Mouse (Mus musculus): Measurements from ENCODE around the gene Parp3.

Gene Parp3

DNA sequence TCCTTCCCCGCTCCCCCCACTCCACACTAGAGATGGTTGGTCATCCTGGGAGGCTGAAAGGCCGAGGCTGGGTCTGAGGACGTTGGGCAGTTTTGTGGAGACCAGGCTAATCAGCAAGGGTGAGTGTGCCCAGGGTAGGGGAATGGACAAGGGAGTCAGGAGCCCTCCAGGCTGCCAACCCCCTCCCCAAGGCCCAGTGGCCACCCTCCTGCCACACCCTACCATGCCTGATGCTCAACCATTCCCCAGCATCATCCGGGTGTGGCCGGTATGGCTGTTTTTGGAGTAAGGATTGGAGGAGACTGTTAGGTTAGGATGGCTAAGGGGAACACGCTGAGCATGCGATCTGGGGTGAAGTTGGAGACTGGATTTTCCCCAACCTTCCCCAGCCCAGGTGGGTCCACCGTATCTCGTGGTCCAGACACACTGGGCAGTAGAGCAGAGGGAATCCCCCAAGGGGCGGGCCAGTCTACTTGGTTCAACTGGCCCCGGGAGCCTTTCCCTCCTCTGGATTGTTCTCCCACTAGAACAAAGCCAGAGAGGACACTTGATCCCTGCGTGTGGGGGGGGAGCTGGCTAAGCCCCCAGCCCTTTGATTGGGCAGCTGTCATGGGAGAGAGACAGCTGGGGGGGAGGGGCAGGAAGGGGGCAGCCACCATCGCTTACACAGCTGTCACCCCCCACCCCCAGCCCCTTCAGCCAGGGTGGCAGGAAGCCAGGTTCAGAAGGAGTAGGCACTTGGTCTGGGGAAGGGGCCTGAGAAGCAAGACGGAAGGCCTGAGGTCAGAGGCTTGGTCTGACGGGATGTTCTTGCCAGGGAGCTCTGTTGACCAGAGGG is 20.2 kb downstream of the Parp3 start:
- DNase-seq: no peak

DNA sequence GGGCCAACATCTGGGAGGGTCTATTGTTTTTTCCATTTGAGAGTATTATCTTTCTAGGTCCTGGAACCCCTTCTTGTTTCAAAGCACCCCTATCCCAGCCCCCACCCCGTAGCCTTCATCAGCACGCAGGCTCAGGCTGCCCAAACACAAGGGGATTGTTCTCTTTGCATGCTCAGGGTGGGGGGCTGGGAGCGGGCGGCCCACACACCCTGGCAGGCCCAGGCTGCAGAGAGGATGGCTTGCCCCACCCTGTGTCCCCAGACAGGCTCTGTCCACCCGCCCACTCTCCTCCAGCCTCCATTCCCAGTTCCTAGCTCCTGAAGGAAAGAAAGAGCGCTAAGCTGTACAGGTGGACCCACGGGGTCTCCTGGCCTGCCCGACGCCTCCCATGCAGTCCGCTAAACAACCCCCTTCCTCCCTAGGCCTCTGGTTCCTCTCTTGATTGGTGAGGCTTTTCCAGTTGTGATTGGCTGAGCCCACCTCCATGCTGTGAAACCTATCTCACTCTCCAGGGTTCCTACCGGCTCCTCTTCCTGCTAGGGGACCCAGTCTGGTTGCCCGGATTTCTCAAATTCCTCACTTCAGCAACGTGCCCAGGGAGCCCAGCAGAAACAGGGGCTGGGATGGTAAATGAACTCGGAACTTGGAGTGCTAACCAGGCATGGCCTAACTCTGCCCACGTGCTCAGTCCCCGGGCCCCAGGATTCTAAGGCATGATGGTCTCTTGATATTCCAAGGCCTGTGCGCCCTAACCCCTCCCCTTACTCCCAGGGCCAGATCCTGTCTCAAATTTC is 21.7 kb downstream of the Parp3 start:
- no peak for DNase-seq

DNA sequence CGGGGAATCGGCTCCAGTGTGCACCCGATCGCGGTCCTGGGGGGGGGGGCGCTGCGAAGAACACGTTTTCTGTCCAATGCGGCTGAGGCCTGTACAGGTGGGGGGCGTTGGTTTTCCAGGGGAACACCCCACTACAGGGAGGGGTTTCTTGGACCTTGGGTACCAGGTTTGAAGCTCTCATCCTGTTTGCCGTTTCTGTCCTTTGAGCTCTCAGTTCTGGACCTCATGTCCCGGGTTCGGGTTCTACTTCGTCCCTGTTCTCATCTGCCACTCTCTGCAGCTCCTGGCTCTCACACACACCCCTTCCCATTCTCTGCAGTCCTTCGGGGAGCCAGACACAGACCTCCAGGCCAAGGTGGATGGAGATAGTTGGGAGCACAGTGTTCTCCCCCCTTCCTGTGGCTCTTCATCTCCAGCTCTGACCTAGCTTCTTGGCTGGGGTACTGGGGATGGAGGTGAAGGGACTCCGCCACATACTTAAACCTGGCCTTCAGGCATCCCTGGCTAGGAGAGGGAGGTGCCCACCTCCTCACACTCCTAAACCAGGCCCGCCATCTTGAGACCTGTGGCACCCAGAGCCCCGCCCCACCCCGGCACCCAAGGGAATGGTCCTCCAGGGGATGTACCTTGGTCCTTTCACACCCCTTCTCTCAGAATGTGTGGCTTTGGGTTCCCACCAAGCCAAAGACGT is 22.5 kb downstream of the Parp3 start:
- DNase-seq: no peak

DNA sequence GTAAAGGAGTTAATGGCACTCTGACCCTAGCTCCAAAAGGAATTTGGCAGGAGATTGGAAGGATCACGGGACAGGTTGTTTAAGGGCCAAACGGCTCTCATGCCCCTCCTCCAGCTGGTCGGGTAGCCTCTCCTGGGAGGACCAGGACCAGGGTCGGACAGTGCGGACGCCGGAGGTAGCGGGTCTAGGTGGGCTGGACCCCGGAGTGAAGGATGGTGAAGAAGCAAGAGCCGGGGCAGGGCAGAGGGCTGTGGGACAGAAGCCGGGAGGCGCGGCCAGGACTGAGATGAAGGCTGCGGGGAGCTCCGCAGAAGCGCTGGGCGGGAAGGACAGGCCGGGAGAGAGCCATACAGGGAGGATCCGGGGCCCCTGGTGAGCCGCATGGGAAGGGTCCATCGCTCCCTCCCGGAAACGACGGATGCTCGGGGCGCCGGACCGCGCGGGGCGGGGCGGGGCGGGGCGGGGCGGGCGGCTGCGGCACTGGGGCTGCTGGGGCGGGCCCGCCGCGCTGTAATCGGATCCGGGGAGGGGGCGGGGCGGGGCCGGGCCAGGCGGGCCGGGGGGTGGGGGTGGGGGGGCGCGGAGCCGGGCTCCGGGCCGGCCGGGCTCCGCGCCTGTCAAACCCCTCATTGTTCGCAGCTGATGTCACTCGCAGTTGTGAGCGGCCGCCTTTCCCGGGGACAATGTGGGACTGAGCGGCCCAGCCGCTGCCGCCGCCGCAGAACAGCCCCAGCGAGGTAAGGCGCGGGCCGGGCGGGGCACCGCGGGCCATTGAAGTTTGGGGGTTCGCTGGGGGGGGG is 23.3 kb downstream of the Parp3 start, which contains the start of gene Pcbp4:
TSS of gene Pcbp4 (plus strand) at position 21 of the 800 bp plus-strand sequence.
- DNase-seq: peak; percentile 85

DNA sequence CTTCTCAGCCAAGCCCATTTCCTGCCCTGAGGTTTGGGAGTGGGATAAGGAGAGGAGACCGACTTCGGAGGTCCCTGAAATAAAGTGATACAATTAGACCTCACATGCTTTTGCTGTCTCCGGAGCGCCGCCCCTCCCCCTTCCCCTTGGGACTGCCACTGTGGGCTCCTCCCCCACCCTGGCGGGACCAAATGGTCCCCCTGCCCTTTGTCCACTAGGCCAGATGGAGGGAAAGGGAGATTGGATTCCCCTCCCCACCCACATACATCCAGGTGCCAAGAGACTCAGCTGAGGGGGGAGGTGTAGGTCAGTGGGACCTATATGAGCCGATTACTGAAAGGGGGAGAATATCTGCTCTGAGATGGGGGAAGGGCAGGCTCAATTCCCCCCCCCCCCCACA is 23.9 kb downstream of the Parp3 start:
- peak; percentile 77 for DNase-seq

DNA sequence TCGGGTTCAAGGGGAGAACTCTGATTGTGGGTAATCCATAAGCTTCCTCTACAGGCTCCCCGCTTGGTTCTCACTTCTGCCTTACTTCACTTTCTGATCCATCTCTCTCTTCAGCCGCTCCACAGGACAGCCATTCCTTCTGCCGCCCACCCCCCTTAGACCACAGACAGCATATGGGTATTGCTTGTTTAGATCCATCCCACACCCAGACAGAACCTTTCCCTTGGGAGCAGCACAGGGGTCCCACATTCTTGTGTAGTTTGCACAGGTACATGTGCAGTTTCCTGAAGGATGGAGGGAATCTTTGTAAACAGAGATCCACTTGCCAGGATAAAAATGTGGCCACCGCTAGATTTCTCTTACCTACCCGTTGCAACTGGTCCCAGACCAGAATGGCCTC is 24.4 kb downstream of the Parp3 start:
- DNase-seq: no peak

DNA sequence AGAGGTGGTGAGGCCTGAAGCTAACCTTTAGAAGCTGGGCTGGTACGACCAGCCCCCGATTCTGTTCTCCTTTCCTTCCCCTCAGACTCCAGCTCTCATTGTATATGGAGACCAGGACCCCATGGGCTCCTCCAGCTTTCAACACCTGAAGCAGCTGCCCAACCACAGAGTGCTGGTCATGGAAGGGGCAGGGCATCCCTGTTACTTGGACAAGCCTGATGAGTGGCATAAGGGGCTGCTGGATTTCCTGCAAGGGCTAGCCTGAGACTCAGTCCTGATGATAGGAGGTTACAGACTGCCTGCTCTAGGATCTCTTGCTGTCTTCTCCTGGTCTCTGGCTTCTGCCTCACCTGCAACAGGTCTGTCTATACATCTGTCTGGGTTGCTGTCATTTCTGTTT is 24.9 kb downstream of the Parp3 start:
- DNase-seq: no peak

DNA sequence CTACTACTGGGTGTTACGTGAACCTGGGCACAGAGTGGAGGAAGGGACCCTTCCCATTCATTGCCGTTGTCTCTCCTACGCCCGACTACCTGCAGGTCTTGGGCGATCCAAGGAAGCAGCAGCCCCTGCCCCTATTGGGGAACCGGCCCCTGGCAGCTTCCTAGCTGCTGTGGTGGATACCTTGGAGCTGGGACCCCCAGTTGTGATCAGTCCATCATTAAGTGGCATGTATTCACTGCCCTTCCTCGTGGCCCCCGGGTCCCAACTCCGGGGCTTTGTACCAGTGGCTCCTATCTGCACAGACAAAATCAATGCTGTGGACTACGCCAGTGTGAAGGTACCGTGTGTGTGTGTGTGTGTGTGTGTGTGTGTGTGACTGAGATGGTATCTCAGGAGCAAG is 25.5 kb downstream of the Parp3 start:
- no peak for DNase-seq

DNA sequence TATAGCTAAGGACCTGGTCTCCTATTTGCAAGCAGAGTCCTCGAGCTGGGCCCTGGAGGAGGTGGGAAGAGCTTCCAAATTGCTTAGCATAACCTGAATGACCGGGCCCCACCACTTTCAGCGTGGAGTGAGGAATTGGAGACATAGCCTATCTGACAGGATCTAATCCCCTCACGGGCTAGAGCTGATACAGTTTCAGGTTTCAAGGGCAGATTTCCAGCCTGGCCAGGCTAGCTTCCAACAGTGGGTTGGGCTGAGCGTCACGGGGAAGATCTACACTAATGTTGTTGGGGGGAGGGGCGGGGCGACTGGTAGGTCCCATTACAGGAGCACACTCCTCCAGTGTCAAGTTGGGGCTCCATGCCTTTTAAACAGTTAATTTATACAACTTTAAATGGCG is 26.1 kb downstream of the Parp3 start:
- peak; percentile 87 for DNase-seq

DNA sequence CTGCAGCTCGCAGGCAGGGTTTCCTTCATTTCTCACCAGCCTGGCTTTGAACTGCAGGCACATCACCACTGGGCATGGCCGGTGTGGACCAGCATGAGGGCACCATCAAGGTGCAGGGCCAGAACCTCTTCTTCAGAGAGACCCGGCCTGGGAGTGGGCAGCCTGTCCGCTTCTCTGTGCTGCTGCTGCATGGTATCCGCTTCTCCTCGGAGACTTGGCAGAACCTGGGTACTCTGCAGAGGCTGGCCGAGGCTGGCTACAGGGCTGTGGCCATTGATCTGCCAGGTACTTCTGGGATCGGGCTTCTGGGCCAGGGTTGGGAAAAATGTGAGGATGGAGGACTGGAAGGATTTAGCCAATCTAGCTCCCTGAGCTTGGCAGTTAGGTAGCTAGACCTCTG is 26.8 kb downstream of the Parp3 start:
- DNase-seq: no peak

DNA sequence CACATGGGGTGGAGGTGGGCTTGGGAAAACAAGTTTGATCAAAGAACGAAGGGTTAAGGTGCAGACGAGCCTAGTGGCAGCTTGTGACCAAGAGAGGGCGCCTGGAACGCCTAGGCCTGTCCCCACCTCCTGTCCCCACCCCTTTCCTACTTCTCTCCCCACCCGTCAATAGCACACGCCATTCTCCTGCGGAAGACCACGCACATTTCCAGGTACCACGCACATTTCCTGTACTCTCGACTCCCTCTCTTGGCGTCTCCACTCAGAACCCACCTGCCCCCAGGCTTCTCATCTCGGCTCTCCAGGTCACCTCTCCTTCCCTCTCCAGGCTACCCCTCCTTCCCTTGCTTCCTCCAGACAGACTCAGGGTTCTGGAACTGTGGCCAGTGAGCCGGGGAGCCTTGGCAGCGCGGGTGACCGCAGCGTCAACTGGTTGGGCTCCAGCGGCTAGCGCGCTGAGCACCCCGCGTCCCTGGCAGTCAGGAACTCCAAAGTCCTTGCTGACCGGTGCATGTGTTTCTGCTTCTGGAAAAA is 28.2 kb downstream of the Parp3 start:
- DNase-seq: peak; percentile 86

DNA sequence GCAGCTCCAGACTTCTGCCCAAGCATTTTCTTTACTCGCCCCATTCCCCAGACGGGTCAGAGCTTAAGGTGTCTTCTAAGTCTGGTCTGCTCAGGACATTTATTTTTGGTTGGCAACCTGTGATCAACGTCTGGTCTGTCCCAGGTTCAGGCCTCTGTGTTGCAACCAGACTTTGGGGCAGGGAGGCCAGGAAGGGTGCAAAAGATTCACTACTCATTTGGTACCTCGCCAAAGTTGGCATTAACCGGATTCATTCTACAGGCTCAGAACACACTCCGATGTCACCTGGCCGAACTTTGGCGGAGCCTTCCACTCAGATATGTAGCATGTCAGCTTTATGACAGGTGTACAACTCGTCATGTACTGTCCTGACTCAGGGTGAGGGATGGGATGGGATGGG is 28.8 kb downstream of the Parp3 start:
- no peak for DNase-seq

DNA sequence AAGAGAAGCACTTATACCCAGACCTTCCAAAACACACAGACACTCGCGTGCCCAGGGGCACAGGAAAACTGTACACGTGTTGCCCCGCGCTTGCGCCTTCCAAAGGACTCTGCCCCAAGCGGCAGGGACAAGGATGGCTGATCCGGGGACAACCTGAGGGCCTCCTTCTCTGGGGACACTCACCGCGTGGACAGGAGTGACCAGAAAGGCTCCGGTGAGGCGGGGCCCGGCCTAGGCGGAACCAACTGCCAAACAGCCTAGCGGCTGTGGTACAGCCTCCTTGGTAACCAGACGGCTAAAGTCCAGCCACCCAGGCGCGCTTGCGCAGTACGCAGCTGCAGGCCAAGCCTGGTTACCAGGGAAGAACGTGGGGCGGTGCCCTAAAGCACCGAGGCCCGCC is 29.4 kb downstream of the Parp3 start, which contains the start of the genes Abhd14b and Abhd14a:
TSS of gene Abhd14b (plus strand) at position 112 of the 400 bp plus-strand sequence.
TSS of gene Abhd14a (minus strand) at position 331 of the 400 bp plus-strand sequence.
- peak; percentile 96 for DNase-seq

DNA sequence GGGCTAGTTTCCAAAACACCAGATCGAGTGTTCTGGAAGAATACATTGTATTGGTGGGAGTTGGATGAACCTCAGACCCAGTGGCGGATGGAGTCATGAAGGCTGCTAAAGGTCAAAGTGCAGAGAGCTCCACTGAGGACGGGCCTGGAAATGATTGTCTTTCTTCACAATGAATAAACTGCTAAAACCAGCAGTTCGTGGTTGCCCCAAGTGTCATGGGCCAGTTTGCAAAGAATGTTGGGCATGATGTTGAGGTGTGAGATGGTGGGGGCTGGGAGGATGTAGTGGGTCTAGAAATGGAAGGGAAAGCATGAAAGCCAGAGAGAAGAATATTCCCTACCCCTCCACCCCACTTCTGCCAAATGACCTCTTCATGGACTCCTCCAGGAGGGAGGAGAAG is 31.9 kb downstream of the Parp3 start:
- DNase-seq: peak; percentile 50

DNA sequence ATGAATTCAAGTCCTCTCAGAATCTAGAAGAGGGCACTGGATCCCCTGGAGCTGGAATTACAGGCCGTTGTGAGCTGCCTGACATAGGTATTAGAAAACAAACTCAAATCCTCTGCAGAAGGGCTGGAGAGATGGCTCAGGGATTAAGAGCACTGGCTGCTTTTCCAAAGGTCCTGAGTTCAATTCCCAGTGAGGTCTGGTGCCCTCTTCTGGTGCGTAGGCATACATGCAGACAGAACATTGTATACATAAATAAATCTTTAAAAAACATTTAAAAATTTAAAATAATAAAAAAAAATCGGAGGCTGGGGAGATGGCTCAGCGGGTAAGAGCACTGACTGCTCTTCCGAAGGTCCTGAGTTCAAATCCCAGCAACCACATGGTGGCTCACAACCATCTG is 34.1 kb downstream of the Parp3 start:
- no peak for DNase-seq

DNA sequence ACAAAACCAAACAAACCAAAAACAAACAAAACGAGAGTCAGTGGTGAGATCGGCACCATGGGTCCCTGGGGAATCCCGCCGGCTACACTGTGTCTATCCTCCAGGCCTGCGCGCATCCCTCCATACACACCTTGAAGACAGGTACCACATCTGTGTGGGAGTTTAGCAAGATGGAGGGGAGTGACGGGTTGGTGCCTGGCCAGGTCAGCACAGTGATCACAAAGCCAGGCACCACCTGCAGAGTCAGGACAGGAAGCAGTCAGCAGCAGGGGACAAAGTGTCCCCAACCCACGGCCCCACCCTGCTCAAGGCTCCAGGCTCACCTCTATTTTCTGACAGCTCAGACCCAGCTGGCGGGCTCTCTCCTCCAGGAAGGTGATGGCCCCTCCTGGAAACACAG is 40.2 kb downstream of the Parp3 start:
- DNase-seq: peak; percentile 4

DNA sequence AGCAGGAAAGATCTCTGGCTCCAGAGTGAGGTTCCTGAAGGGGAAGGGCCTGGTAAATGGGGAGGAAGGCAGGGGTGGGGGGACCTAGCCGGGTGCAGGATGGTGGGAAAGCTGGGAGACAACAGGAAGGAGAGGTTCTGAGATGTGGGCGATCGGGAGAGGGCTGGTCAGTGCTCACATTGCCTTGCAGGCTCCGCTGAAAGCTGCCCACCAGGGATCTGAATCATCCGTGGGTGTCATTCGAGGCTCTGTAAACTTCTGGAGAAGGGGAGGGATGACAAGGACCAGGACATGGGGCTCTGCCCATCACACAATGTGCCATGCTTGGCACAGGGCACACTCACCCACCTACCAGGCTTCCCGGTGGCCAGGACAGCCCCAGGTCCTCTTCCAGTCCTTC is 43.4 kb downstream of the Parp3 start:
- no peak for DNase-seq

DNA sequence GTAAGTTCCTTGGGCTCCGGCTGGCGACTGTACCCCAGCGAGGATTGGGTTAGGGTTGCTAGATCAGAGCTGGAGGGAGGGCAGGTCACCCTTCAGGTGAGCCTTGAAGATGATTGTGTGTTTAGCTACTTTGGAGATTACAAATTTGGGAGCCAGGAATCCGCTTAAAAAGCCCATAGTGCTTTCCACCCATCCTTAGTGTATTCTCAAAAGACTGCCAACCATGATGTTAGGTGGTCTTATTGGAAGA is 46.8 kb downstream of the Parp3 start:
- DNase-seq: no peak

DNA sequence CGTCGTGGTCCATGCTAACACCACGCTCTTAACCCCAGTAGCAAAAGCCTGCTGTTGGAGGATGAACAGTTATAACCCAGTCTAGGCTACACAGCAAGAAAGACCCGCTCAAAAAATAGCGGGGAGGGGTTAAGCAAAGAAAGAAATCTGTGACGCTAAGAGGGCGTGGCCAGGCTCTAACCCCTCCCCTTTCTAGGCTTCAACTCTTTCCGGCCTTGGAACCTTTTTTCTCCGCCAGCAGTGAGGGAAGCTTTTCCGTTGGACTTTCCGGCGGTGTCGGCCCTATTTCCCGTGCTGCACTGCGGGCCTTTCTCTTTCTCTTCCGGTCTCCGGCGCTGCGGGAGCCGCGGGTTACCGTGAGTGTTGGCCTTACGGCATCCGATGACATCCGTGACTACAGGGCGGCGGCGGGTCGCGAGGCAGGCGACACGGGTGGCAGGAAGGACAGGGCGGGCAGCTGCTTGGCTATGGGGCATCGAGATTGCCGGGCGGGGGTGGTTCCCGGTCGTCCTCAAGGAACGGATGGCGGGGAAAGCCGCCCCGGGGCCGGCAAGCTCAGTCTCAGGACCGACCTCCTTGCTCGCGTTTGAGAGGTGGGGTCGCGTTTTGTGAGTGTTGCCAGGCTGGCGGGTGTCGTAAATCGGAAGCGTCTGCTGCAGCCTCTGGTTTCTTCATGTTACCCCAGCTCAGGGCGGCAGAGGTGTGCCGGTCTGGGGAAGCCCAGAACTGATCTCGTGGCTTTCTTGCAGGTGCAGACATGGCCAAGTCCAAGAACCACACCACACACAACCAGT is 47.3 kb downstream of the Parp3 start, which contains the start of gene Rpl29:
TSS of gene Rpl29 (plus strand) at position 234 of the 794 bp plus-strand sequence.
- peak; percentile 96 for DNase-seq

DNA sequence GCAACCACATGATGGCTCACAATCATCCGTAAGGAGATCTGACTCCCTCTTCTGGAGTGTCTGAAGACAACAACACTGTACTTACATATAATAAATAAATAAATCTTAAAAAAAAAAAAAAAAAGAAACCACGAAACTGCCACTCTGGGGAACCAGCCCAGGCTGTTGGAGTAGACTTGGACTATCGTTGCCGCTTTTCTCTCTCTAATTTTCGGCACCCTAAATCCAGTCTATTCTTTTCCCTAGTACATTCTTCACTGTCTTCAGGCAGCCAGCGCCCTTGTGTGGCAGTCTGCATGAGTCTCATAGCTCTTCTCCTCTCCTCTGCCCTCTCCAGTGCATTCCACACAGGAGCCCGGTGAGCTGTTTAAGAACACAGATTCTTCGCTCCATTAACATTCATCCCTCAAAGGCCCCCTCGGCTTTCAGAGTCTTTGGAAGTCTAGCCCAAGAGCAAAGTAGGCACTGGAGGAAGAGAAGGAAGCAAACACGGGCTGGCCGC is 48.0 kb downstream of the Parp3 start:
- no peak for DNase-seq

DNA sequence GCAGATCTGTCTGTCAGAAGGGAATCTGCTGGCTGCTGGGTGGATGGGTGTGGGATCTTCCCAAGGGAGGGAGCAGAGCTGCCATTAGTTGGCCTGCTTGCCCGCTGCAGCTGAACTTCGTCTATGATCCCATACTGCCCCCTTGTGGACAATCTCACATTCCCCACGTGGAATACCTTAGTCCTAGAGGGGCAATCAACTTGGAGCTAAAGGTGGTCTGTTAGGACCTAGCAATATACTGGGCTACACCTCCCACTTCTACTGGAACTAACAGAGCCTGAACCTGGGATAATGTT is 54.9 kb downstream of the Parp3 start:
- peak; percentile 88 for DNase-seq
